Mouse (Mus musculus) brain, embryonic 14.5 days (tissue): ENCODE measurements around the gene Bpifb6.
A peak's percentile ranks its signal among the peaks of the same experiment; 100 is the strongest.

Experiments used
- CTCF ChIP-seq: fragments of 200-500 bp; IDR thresholded peaks from 2 replicates; pipeline ENCODE4 v1.5.1; 2012; ENCODE audit warnings: inconsistent platforms, mild to moderate bottlenecking, moderate library complexity, borderline replicate concordance; ENCODE audit not compliant: insufficient read depth, insufficient read length; ENCODE audit errors: extremely low read depth
- POLR2A ChIP-seq: fragments of 200-500 bp; IDR thresholded peaks from 2 replicates; pipeline ENCODE4 v1.6.1; 2012; ENCODE audit warnings: mild to moderate bottlenecking, inconsistent platforms, borderline replicate concordance; ENCODE audit not compliant: poor library complexity, insufficient read depth, insufficient read length, severe bottlenecking; ENCODE audit errors: extremely low read depth

GRCm38 (mm10) chr2:153952897-153953296 is 52.7 kb downstream of the Bpifb6 start:
- TF ChIP-seq POLR2A (no peak), CTCF (peak; percentile 78; the same call in 1 of the 2 replicates)
